Mouse (Mus musculus) liver (tissue): ENCODE data around the gene Zfp367.

Experiments
- DNase-seq: peaks from one replicate; pipeline ENCODE4 v3.0.0-alpha.2; 2020; ENCODE audit warnings: mixed read lengths

Gene Zfp367

DNA sequence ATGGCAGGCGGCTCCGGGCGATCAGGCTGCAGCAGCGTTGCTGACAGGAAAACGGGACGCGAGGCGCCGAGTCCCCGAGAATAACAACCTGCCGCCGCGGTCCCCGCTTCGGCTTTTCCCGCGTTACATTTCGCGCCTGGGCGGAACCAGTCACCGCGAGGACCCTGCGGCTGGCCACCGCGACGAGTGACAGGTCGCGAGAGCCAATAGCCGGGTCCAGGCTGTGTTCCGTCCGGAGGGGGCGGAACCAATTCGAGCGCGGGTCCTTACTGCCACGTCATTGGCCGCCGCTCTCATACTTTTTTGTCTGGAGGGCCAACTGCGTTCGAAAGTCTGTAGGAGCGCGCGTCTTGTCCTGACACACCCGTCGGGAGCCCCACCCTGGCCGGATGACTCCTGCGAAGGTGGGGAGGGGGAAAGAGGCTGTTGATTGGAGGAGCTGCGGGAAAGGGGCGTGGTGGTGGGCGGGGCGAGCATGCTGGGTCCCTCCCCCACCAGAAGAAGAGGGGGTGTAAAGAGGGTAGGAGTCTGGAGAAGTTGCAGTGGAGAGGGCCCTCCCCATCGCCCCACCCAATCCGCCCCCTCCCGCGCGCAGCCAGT lies at the start of gene Zfp367:
Zfp367 (minus strand) TSS at position 120 of the 600 bp plus-strand sequence.
- peak; percentile 99 for DNase-seq

DNA sequence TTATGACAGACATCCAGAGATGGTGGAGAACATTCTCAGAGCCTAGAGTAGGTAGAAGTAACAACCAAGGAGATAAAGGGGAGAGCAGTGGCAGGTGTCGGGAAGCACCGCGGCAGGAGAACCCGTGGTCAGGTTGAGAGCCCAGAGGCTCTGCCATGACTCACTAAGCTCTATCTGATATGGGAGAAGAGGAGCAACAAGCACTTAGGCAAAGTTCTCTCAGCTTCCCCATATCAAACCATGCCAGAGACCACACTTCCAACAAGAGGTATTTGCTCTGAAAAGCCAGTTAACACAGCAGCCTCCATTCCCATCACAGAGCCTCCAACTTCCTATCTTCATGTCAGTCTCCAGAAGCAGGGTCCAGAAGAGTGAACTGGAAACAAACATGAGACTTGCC lies 47.9 kb upstream of the Zfp367 start:
- DNase-seq = no peak

DNA sequence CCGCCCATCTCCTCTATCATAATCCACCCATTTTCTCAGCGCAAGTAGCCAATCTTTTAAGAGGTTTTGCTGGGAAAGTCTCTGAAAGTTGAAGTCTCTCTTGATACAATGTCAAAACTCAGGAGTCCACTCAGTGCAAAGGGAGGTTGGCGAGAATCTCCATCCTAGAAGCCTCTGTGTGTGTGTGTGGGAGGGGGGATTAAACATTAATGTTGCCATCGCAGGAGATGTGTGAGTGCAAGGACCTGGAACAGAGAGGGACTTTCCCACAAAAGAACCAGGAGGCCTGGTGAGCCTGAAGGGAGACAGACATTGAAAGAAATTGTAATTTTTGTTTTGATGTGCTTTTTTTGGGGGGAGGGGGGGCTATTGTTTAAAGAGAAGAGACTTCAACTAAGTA lies 45.3 kb upstream of the Zfp367 start:
- DNase-seq = no peak

DNA sequence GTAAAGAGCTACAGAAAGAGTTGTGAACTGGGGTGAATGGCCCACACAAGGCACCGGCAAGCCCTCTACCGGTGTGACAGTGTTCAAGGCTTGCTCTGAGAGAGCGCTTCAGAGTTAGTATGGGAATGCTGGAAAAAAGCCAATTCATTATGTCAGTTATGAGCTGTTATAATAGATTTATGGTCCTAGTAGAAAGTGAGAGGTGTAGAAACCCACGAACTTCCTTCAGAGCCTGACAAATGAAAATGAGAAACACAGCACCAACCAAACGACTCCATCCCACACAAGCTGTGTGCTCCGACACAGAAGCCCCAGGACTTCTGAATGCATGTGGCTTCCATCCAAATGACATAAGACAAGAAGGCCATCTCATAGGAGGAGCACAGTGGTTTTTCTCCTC lies 44.9 kb upstream of the Zfp367 start:
- DNase-seq = no peak

DNA sequence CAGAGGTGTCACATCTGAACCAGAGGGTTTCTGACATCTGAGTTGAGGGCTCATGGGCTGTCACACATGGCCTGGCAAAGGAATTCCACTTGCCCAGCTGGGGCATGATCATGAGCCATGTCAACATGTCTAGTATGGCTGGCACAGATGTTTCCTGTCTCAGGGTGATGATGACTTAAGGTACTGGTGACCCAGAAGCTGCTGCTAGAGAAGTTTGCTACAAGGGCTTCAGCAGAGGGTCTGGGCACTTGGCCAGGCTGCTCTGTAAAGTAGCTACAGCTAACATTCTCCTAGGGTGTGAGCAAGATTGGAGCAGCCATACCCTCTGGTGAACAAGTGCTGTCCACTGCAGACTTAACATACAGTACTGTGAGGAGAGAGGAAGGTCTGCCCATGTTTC lies 34.1 kb upstream of the Zfp367 start:
- no peak for DNase-seq

DNA sequence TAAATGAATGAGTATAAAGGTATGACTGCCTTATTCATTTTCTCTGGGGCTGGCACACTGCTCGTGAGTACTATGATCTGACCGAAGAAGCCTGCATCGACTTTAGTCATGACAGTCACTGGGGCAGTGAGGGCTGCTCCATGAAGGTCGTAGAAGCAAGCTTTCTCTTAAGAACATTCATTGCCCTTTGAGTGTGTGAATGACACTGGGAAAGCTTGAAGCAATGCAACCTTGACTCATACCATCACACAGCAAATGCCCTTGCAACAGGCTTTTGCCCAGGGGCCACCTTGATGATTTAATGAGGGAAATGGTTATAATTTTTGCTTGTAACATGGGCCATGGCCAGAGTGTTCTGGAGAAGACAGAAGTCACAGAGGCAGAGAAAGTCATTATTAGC lies 33.5 kb upstream of the Zfp367 start:
- no peak for DNase-seq

DNA sequence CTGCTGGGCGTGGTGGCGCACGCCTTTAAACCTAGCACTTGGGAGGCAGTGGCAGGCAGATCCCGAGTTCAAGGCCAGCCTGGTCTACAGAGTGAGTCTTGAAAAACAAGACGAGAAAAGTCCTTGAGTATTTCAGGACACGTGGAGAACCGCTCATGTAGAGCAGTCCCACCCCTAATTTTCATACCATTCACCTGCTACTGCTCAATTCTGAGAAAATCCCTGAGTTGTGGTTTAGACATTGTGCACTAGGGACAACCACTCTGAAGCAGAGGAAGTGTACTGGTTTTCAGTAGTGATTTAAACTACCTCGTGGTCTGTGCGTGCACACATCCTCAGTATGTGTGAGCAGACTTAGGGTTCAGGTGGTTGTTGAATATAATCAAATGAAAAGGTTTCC lies 32.6 kb upstream of the Zfp367 start:
- DNase-seq = no peak

DNA sequence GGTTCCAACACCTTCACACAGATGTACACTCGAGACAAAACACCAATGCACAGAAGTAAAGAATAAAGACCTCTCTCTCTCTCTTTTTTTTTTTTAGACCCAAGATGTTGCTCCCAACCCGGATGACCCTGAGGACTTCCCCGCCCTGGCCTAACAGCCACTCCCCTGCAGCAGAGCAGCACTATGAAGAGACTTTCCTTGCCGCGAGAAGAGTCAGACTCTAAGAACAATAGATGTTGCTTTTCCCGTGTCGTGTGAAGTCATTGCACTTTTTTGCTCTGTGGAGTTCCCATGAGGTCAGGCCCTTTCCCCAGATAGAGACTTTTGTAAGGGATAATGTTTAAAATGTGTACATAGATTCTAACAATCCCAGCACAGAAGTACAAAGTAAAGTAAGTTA lies 32.2 kb upstream of the Zfp367 start:
- no peak for DNase-seq

DNA sequence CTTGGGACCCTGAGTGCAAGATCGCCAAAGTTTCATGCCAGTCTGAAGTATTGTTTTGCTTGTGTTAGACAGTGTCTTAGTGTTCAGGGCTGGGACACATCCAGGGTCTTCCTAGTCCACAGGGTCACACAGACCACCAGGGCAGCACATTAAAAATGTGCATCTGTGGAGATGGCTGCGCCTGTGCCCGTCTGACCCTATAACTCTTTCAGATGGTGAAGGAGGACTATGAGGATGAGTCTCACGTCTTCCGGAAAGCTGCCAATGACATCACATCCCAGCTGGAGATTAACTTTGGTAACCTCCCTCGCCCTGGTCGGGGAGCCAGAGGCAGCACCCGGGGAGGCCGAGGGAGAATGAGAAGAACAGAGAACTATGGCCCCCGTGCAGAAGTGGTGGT lies 31.4 kb upstream of the Zfp367 start:
- DNase-seq = no peak

DNA sequence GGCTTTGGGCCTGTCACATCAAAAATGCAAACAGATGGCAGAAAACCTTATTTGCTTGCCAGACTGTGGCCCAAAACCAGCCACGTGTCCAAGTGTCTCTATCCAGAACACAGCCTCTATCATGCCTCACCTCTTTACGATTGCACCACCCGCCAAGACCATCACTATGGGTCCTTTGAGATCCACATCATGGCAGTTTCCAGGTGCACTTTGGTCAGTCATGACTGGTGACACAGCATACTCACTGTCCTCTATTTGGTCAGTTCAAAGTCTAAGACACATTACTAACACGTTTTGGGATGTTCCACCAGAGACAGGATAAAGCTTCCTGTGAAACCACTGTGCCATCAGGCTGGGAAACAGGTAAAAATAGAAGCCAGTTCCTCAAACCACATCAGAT lies 30.6 kb upstream of the Zfp367 start:
- no peak for DNase-seq

DNA sequence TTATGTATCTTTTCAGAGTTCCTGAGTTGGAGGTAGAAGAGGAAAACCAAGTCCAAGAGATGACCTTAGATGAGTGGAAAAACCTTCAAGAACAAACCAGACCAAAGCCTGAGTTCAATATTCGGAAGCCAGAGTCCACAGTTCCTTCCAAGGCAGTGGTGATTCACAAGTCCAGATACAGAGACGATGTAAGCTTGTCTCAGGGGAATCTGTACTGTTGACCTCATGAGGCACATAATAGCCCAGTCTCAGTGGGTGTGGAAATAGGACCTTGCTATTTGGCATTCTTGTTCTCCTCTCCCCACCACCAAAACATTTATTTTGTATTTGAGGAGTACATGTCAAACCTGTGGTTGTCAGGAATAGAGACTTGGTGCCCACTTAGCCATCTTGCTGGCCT lies 29.1 kb upstream of the Zfp367 start:
- DNase-seq = no peak

DNA sequence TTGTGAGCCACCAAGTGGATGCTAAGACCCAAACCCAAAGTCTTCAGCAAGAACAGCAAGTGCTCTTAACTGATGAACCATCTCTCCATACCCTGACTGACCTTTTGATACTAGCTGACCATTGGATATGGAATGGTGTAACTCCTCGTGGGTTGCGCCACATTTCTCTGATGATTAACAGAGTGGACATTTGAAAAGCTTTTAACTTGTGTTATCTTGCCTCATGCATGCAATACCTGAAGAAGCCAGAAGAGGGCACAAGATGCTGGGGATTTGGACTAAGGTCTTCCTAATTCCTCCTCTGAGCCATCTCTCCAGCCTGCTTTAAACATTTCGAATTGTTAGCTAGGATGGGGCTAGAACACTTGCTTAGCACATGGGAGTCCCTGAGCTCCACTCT lies 27.9 kb upstream of the Zfp367 start:
- peak; percentile 69 for DNase-seq

DNA sequence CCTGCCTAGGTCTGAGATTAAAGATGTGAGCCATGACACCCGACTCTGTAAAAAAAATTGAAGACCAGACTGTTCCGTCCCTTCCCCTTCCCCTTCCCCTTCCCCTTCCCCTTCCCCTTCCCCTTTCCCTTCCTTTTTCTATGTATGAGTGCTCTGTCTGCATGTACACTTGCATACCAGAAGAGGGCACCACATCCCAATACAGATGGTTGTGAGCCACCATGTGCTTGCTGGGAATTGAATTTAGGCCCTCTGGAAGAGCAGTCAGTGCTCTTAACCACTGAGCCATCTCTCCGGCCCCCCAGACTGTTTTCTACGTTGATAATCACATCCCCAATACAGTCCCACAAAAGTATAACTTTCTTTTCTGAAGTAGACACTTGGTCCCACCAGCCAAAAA lies 27.3 kb upstream of the Zfp367 start:
- DNase-seq = no peak

DNA sequence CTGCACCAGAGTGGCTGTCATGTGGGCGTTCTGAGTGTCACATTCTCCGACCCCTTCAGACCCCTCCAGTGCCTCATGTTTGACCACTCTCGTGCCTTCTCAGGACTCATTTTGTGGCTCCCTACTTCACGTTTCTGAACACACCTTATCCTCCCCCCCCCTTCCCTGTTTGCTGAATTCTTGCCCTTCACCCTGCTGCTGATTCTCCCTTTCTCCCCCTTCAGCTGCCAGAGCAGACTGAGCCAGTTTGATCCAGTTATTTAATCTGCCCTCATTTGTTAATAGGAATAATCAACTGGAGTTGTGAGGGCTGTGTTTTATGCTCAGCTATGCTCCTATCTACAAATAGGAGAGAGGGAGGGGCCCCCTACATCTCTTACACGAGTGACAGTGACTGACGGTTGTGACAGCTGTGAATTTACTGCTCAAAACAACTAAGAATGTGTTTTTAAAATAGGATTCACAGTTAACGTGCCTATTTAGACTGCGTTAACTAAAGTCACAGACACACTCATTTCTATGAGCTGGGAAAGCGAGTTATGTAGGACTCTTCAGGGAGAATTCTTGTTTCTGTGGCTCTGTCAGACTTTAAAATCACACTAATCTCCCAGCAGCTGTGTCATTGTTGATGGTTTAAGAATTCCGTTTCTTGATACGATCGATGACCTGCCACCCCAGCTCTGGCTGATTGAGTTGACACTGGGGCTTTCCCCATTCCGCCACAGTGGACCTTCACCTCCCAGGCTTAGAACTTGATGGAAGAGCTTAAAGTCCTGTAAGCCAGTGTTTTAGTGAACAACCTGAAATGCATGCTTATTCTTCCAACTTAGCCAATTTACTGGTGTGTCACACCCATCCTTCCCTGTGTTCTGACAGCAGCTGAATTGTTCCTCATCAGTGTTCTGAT lies 26.0 kb upstream of the Zfp367 start:
- peak; percentile 39 for DNase-seq

DNA sequence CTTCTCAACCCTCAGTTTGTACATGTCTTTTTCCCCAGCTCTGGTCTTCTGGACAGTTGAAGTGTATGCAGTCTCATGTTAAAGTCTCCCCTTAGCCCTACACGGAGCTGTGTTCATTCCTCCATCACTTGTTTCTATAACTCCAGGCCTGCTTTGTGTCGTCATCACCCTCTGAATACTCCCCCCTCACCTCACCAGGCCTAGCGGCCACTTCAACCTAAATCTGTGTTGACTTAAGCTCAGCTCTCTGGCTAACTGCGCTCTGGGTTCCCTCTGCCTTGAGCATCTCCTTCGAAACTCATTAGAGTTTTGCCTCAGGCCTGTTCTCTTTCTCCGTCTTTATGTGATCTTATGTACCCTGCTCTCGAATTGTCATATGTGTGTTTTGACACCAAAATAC lies 25.0 kb upstream of the Zfp367 start:
- no peak for DNase-seq

DNA sequence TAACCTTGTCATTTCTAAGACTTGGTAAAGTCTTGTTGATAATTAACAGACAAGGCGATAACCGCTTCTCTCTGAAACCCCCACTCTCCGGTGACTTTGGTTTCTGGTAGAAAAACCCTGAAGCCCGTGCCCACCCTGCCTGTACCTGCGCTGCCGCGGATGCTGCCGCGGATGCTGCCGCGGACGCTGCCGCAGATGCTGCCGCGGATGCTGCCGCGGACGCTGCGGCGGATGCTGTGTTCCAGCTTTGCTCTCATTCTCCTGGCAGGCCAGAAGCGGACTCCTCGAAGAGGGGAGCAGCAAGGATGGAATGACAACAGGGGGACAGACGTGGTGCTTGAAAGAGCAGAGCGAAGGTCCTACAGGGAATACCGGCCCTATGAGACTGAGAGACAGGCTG lies 16.7 kb upstream of the Zfp367 start:
- no peak for DNase-seq

DNA sequence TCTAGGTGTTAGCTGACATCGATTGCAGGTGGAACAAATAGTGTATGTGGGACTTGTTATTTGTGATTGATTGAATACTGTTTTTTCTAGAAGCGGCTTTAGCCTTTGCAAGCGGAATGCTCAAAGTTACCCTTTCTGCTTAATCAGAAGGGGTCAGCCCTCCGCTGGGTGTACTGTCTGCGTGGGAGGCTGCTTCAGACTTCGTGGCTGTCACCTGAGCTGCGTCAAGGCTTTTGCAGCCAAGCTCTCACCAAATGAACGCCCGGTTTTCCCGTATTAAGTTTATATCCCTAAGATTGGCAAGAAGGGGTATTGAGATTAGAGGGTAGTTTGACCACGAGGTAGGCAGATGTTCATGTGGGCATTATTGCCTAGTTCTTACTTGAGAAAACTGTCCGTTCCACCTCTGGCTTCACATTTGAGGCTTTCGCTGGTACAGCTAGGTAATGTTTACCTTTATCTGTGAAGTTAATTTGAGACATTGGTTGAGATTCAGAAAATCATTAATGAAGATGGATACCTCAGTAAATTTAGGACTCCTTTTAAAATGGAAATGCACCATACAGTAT lies 10.2 kb upstream of the Zfp367 start:
- DNase-seq = no peak

DNA sequence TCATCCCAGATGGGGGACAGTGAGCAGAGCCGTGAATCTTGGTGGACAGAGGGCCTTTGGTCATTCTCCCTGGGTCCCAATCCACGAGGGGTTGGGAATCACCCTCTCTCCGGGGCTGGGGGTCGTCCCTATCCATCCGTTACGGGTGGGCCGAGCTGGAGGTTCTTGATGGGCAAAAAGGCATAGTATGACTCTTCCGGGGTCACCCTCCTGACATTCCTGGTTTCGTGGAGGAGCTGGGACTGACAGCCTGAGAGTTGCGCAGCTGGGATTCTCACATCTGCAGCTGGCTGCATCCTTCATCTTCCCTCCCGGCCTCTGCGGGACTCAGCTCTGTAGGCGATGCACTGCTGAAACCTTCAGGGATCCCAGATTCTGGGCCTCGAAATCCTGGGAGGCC lies 9.6 kb upstream of the Zfp367 start:
- no peak for DNase-seq

DNA sequence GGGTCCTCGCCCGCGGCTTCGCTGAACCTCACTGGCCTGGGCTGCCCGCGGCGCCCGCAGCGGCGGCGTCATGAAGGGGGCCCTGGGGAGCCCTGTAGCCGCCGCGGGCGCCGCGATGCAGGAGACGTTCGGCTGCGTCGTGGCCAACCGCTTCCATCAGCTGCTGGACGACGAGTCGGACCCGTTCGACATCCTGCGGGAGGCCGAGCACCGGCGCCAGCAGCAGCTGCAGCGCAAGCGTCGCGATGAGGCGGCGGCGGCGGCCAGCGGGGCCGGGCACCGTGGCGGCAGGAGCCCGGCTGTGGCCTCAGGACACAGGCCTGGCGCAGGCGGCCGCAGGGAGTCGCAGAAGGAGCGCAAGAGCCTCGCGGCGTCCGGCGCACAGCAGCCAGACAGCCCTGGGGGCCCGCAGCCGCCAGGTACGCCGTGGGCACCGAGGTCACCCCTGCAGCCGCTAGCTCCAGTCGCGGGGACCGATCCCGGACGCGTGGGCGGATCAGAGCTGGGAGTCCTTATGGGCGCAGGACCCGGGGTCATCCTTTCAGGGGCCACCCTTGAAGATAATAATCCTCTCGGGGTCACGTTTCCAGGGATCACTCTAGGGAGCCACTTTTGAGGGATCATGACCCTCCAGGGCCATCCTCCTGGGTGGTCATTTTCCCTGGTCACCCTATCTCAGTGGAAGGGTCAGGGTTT lies 9.1 kb upstream of the Zfp367 start:
- DNase-seq = no peak

DNA sequence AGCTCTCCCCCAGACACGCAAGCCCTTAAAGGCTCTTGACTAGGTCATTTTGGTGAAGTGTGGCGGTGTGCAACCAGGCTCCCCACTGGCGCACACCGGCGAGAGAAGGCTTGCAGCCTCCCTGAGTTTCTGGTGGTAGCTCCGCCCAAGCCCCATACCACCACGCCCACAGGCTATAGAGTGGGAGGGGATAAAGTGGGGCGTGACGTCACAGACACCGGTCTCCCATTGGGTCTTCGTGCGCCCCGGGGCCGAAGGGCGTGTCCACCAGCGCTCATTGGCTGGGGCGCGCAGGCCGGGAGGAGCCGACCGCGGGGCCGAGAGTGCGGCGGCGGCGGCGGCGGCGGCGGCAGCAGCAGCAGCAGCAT lies 8.5 kb upstream of the Zfp367 start, which contains the start of gene Habp4:
Habp4 (plus strand) TSS at position 277 of the 368 bp plus-strand sequence.
- peak; percentile 99 for DNase-seq

DNA sequence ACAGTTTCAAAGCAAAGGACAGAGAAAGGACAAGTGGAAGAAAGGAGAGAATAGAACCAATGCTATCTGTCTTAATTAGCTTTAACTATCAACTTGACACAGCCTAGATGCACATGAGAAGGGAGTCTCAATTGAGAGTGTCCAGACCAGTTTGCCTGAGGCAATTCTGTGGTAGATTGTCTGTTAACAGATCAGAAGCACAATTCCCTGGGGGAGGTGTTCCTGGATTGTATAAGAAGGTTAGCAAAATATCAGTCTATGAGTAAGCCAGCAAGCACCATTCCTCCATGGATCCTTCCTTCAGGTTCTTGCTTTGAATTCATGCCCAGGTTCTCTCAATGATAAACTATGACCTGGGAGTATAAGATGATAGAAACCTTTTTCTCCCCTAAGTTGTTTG lies 4.0 kb upstream of the Zfp367 start:
- no peak for DNase-seq

DNA sequence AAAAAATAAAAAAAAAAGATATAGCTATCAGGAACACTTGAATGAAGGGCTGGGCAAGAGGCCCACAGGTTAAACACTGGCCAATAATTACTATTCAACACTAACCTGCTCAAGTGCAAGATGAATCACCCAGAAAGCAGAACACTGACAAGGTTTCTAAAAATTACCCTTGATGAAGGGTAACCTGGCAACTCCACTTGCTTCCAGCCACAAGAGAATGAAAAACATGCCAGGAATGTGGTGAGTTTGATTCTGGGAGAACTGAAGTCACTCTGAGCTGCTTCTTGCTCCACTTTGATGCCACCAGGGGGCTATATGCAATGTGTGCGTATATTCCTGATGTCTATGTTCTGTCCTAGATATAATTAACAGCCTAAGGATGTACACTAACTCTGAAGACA lies 2.2 kb upstream of the Zfp367 start:
- no peak for DNase-seq

DNA sequence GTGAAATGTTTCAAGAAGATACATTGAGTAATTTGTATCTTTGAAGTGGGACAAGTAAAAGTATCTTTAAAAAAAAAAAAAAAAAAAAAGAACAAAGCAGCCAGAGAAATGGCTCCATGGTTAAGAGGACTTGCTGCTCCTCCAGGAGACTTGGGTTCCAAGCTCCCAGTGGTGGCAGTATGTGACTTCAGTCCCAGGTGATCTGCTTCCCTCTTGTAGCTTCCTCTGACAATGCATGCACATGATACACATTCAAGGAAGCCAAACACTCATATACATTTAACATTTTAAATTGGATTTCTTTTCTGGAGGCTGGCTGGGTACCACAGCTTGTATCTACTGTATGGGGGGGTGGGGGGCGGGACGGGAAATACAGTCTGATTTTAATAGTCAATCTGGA lies 1.6 kb upstream of the Zfp367 start:
- no peak for DNase-seq
